Mouse (Mus musculus): Measurements from ENCODE around the gene Vtcn1.

The Vtcn1 gene

GRCm38 (mm10) chr3:100921825-100922505 lies 96.7 kb downstream of the Vtcn1 start, which contains the start of gene Trim45:
Gene Trim45, plus strand, starts transcription at chr3:100922202.
- peak; percentile 96 for DNase-seq (ENCODE audit: low spot score)

- DNase-seq (ENCODE audit: low spot score): no peak
These were observed 97.5 kb downstream of the Vtcn1 start for GRCm38 (mm10) chr3:100922506-100923375.

GRCm38 (mm10) chr3:100924065-100924732 lies 98.9 kb downstream of the Vtcn1 start:
- no peak for DNase-seq (ENCODE audit: low spot score)

GRCm38 (mm10) chr3:100925176-100925575 lies 99.9 kb downstream of the Vtcn1 start:
- no peak for DNase-seq (ENCODE audit: low spot score)

GRCm38 (mm10) chr3:100931332-100932076 lies 106.2 kb downstream of the Vtcn1 start:
- DNase-seq (ENCODE audit: low spot score): no peak

GRCm38 (mm10) chr3:100932077-100932944 lies 107.1 kb downstream of the Vtcn1 start:
- DNase-seq (ENCODE audit: low spot score): no peak

- no peak for DNase-seq (ENCODE audit: low spot score)
These were observed 110.3 kb downstream of the Vtcn1 start for GRCm38 (mm10) chr3:100935521-100935920.

- no peak for DNase-seq (ENCODE audit: low spot score)
These were observed 110.9 kb downstream of the Vtcn1 start for GRCm38 (mm10) chr3:100936201-100936600.

GRCm38 (mm10) chr3:100938211-100938610 lies 113.0 kb downstream of the Vtcn1 start:
- no peak for DNase-seq (ENCODE audit: low spot score)

- no peak for DNase-seq (ENCODE audit: low spot score)
These were observed 115.3 kb downstream of the Vtcn1 start for GRCm38 (mm10) chr3:100940496-100941037.

All from c-Kit-positive CD71-positive TER-119-positive erythroid progenitor cells, embryonic 14.5 days (primary cell).